Mouse (Mus musculus) embryonic facial prominence, embryonic 10.5 days (tissue): ENCODE data around the gene Daglb. TPM values are rescaled to one million over a fixed set of nuclear protein-coding genes. Genes with fewer than 3 reads are reported as not detected.

Experiments
- polyA plus RNA-seq: library from polyadenylated mRNA; unstranded; fragments of >200 nt; fragmentation: Nextera tagmentation; extraction: Ambion mirVana; gene quantifications from 2 replicates; pipeline ENCODE4 v1.2.1, GENCODE M21; 2016

Daglb gene
- polyA plus RNA-seq, 1 experiment from 2014 or later: 12.6 TPM

Other genes with a start within 250 kb of the Daglb start
- gene Spdye4a, start 237.7 kb upstream of the Daglb start, polyA plus RNA-seq: not detected in 2 replicates
- 21.7 and 22.7 TPM in 2 replicates for gene Zfp12, start 229.4 kb upstream of the Daglb start, polyA plus RNA-seq
- gene Zfp316, start 194.6 kb upstream of the Daglb start, polyA plus RNA-seq: 3.1 and 3.5 TPM in 2 replicates
- not detected in 2 replicates for gene Zfp853, start 171.0 kb upstream of the Daglb start, polyA plus RNA-seq
- gene E130309D02Rik, start 149.2 kb upstream of the Daglb start, polyA plus RNA-seq: 62.1 and 65.4 TPM in 2 replicates
- gene Zdhhc4, start 135.3 kb upstream of the Daglb start, polyA plus RNA-seq: 71.0 and 77.2 TPM in 2 replicates
- 0.09 and 0.14 TPM in 2 replicates for gene Grid2ip, start 107.2 kb upstream of the Daglb start, polyA plus RNA-seq
- gene Kdelr2, start 60.7 kb upstream of the Daglb start, polyA plus RNA-seq: 221 and 226 TPM in 2 replicates
- gene Rac1, start 63.5 kb downstream of the Daglb start, polyA plus RNA-seq: 400 and 407 TPM in 2 replicates
- 40.4 and 48.1 TPM in 2 replicates for gene Cyth3, start 157.9 kb downstream of the Daglb start, polyA plus RNA-seq